Mouse (Mus musculus): ENCODE results near the gene Slc26a9. TPM values are rescaled to one million over a fixed set of nuclear protein-coding genes. Genes with fewer than 3 reads are reported as not detected.

Slc26a9 gene
- polyA plus RNA-seq, 1 experiment from 2014 or later = not detected

DNA sequence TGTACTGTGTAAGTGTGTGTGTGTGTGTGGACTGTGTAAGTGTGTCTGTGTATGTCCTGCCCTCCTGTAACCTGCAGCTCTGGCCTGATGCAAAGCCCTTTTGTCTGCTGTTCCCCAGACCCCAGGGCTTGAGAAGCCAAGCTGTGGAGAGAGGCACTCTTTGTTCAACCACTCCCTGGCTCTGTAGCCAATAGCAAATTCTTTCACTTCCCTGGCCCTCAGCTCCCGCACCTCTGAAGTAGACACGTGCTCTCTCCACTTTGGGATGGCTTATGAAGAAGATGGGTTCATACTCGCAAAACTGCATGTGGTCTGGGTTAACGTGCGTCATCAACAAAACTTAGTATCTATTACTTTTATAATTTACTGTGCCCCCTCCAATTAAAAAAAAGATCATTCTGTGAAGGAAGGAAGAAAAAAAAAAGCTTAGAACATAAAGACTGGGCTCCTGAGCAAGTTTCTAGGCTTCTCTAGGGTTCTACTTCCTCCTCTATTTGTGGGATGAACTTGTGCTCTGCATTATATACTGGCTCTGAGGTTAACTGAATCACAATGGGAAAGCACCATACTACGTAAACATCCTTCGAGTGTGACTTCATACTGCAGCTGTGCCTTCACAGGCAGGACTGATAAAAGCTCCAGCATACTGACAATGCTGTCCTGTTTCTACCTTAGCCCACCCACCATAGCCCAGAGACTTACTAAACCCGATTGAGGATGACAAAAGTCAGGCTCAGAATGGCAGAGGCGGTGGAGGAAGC lies 16.0 kb downstream of the Slc26a9 start:
- WGBS = 71% methylated on average over 9 of the region's 9 CpGs
- no peak overlapping the region for H3K4me3 ChIP-seq

DNA sequence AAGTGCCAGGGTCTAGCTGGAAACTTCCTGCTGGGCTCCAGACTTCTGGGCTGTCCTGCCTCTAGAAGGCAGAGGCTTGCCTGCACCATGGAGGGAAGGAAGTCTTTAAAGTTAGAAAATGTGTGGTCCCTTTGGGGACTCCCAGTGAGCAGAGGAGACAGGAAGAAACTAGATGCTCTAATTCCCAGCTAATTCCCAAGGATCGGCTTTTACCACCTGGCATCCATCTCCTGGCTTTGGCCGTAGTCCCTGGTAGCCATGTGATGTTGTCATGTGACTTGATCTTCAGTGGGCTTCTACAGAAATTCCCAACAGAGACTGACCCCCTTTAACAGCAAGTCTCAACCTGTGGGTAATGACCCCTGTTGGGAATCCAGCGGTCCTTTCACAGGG lies 16.6 kb downstream of the Slc26a9 start:
- no peak for ATAC-seq (ENCODE audit: low FRiP score, low read depth)
- H3K4me1 ChIP-seq = no peaks in the 10 kb centered on the region; the same call in 1 of the 2 replicates
- 65% methylated on average over 3 of the region's 3 CpGs for WGBS
- no peak overlapping the region for H3K9ac ChIP-seq
- H3K27ac ChIP-seq = no peak overlapping the region
- H3K27me3 ChIP-seq = no peaks in the 10 kb centered on the region
- no peak overlapping the region for H3K4me2 ChIP-seq (replicated peaks)
- no peaks in the 10 kb centered on the region for H3K9me3 ChIP-seq
- H3K36me3 ChIP-seq = no peaks in the 10 kb centered on the region
- H3K4me3 ChIP-seq = no peak overlapping the region

More for the DNA sequence above, 16.0 kb downstream of the Slc26a9 start:
- Histone ChIP-seq H3K9me3 (no peaks in the 10 kb centered on the region), H3K36me3 (no peaks in the 10 kb centered on the region), H3K27me3 (no peaks in the 10 kb centered on the region), H3K4me2 (replicated peaks) (no peak overlapping the region), H3K4me1 (no peaks in the 10 kb centered on the region), H3K27ac (no peak overlapping the region), H3K9ac (no peak overlapping the region)
- no peak for ATAC-seq (ENCODE audit: low FRiP score, low read depth)

DNA sequence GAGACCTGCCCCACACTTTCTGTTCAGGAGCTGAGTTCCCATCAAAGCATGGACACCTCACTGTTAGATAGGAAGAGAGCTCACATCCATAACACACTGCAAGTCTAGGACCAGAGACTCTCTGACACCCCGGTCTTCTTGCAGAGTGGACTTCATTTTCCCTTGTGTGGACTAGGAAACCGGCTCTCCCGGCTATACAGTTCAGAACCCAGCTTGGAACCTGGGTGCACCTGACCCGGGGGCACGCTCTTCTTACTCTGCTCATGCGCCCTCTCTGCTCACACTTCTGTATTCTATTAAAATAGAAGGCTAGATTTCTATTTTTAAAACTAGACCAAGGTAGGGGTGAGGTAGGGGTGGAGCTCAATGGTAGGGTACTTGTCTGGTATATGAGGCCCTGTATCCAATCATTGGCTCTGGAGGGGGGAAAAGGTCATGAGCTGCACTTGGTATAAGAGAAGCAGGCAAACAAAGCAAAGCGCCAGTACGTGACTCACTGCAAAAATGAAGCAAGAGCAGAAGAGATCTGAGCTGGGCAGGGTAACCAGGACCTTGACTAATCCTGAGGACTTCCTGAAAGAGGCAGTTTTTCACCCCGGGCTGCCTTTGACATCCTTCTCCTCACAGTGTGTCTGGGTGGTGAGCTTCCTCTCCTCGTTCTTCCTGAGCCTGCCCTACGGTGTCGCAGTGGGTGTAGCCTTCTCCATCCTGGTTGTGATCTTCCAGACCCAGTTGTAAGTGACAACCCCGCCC lies 17.4 kb downstream of the Slc26a9 start:
- ATAC-seq (ENCODE audit: low FRiP score, low read depth) = no peak
- 79% methylated on average over 13 of the region's 13 CpGs for WGBS
- no peak overlapping the region for H3K4me2 ChIP-seq (replicated peaks)

DNA sequence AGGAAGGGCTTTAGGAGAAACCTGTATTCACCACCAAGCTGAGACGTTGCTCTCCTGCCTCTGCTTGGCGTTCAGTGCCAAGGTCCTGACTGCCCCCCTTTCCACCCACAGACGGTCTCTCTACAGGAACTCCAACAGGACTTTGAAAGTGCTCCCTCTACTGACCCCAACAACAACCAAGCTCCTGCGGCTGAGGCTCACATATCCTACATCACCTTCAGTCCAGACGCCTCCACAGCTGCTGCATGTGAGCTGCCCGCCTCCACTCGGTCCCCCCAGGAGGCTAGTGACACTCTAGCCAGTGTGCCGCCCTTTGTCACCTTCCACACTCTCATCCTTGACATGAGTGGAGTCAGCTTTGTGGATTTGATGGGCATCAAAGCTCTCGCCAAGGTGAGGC lies 19.9 kb downstream of the Slc26a9 start:
- Histone ChIP-seq H3K4me3 (no peak overlapping the region), H3K36me3 (no peaks in the 10 kb centered on the region), H3K9ac (no peak overlapping the region), H3K9me3 (no peaks in the 10 kb centered on the region), H3K4me1 (peaks cover 5% of the 10 kb centered on the region; the same call in 1 of the 2 replicates), H3K27me3 (peaks cover 4% of the 10 kb centered on the region; the same call in 1 of the 2 replicates), H3K4me2 (replicated peaks) (no peak overlapping the region), H3K27ac (no peak overlapping the region)
- ATAC-seq (ENCODE audit: low FRiP score, low read depth) = no peak
- WGBS = 52% methylated on average over 9 of the region's 9 CpGs

More for the DNA sequence above, 17.4 kb downstream of the Slc26a9 start:
- Histone ChIP-seq H3K4me3 (no peak overlapping the region), H3K9ac (no peak overlapping the region), H3K36me3 (no peaks in the 10 kb centered on the region), H3K4me1 (no peaks in the 10 kb centered on the region; the same call in 1 of the 2 replicates), H3K27me3 (no peaks in the 10 kb centered on the region), H3K9me3 (no peaks in the 10 kb centered on the region), H3K27ac (no peak overlapping the region)

DNA sequence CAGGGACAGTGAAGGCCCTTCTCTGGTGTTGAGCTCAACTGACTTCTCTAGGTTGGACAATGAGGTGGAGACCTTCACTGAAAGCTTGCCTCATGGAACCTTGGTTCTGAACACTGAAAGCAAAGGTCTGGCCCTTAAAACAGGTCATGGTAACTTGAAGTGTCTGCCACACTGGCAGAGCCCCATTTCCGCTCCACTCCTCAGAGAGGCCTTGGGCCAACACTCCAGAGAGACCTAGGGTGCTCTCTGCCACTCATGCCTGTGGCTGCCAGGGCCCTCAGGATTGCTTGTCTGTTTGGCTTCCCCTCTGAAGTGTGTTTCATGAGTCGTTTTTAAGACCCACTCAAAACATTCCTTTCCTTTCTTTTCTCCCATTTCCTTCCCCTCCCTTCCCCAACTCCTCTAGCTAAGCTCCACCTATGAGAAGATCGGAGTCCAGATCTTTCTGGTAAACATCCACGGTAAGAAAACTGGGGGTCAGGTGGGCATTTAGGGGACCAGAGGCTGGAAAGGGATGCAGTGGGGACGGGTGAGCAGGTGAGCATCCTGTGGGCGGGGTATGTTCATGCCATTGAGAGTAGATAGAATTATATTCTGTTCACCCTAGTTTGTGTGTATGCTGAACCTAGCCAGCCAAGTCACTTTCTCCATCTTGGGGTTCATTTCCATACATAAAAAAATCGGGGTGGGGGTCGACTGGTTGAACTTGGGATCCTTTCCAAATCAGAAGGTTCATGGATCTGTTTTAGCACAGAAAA lies 20.9 kb downstream of the Slc26a9 start:
- Histone ChIP-seq H3K36me3 (no peaks in the 10 kb centered on the region), H3K4me2 (replicated peaks) (no peak overlapping the region), H3K27ac (no peak overlapping the region), H3K27me3 (peaks cover 4% of the 10 kb centered on the region; the same call in 1 of the 2 replicates), H3K4me1 (peaks cover 5% of the 10 kb centered on the region; the same call in 1 of the 2 replicates), H3K9ac (no peak overlapping the region), H3K4me3 (no peak overlapping the region), H3K9me3 (no peaks in the 10 kb centered on the region)
- no peak for ATAC-seq (ENCODE audit: low FRiP score, low read depth)
- 61% methylated on average over 8 of the region's 8 CpGs for WGBS

DNA sequence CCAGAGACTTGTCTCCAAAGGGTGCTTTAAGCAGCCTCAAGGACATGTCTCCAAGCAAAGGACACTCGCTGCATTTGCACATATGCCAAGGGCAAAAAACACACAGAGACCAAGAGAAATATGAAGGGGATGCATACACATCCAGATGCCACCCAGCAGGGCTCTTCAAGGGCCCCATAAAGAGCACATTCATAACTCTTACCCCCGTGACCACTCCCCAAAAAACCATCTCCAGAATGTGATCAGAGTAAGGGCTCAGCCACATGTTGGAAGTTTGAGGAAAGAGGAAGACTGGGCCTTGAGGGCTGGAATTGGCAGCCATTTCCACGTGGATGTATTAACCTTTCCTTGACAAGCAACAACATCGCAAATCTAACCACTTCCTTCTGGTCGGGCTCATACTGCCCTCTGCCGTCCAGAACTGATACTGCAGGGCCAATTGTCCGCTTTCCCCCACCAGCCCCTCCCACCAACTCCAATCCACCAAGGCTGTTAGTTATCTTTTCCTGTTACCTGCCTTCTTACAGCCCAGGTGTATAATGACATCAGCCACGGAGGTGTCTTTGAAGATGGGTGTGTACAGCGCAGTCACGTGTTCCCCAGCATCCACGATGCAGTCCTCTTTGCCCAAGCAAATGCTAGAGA lies 21.7 kb downstream of the Slc26a9 start:
- Histone ChIP-seq H3K4me3 (no peak overlapping the region), H3K4me1 (peaks cover 5% of the 10 kb centered on the region; the same call in 1 of the 2 replicates), H3K4me2 (replicated peaks) (no peak overlapping the region), H3K9ac (no peak overlapping the region), H3K27me3 (peaks cover 4% of the 10 kb centered on the region; the same call in 1 of the 2 replicates), H3K36me3 (no peaks in the 10 kb centered on the region), H3K27ac (no peak overlapping the region), H3K9me3 (no peaks in the 10 kb centered on the region)
- peak; percentile 18; the same call in 1 of the 2 replicates for ATAC-seq (ENCODE audit: low FRiP score, low read depth)
- 16% methylated on average over 11 of the region's 11 CpGs for WGBS

DNA sequence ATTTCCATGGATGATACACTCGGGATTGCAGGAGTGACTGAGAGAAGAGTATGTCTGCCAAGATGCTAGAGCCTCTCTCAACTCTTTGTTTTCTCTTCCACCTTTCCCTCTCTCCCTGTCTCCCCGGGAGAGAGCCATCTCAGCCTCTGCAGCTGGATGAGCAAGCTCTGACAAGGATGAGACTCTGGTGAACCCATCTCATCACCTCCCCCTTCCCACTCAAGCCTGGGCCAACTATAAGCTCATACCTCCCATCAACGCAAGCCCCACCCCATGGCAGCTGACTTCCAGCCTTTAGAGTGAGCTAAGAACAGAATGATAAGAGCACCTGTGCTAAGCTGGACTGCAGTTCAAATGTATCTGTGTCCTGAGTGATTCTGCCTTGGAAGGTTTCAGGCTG lies 25.5 kb downstream of the Slc26a9 start:
- 71% methylated on average over 3 of the region's 3 CpGs for WGBS
- no peak for ATAC-seq (ENCODE audit: low FRiP score, low read depth)
- Histone ChIP-seq H3K9ac (no peak overlapping the region), H3K27me3 (peaks cover 4% of the 10 kb centered on the region; the same call in 1 of the 2 replicates), H3K4me3 (no peak overlapping the region), H3K36me3 (no peaks in the 10 kb centered on the region), H3K4me2 (replicated peaks) (no peak overlapping the region), H3K4me1 (peaks cover 10% of the 10 kb centered on the region; the same call in 1 of the 2 replicates), H3K9me3 (no peaks in the 10 kb centered on the region), H3K27ac (no peak overlapping the region)

DNA sequence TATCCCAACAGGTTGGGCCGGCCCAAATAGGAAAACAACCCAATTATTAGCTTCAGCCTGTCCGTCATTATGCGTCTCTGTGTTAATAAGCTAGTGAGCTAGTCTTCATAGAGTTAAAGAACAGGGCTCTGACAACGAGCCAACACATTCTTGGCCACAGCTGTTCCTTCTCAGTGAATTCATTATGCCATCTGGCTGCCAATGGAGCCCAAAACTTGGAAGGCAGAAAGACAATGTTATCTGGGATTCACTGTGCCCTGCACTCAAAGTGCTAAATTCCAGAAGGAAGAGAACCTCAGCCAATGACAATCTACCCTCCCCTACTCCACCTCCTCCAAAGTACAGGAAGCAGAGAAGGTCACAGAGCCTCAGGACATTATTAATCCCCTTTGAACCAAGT lies 26.8 kb downstream of the Slc26a9 start:
- H3K4me3 ChIP-seq = no peak overlapping the region
- no peak overlapping the region for H3K27ac ChIP-seq
- WGBS = 47% methylated on average over 4 of the region's 4 CpGs
- peaks cover 10% of the 10 kb centered on the region; the same call in 1 of the 2 replicates for H3K4me1 ChIP-seq
- H3K9me3 ChIP-seq = no peaks in the 10 kb centered on the region
- ATAC-seq (ENCODE audit: low FRiP score, low read depth) = no peak
- H3K36me3 ChIP-seq = no peaks in the 10 kb centered on the region
- no peak overlapping the region for H3K9ac ChIP-seq
- H3K27me3 ChIP-seq = peaks cover 4% of the 10 kb centered on the region; the same call in 1 of the 2 replicates
- no peak overlapping the region for H3K4me2 ChIP-seq (replicated peaks)

DNA sequence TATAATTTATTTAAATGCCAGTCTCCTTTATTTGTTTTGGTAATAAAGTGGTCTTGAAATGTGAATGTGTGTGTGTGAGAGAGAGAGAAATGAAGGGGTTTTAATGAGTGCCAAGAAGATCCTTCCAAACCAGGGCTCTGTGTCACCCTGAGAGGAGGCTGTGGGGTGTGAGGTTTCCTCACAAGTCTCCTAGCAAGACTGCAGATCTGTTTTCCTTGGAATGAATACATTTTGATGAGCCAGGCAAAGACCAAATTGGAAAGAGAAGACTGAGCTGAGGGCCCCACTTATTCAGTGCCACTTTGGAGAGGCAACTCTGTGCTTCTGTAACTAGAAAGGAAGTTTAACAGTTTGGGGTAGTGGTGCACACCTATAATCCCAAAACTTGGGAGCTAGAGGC lies 27.6 kb downstream of the Slc26a9 start:
- ATAC-seq (ENCODE audit: low FRiP score, low read depth) = no peak
- Histone ChIP-seq H3K4me3 (no peak overlapping the region), H3K9ac (no peak overlapping the region), H3K27ac (no peak overlapping the region), H3K4me2 (replicated peaks) (no peak overlapping the region), H3K4me1 (peaks cover 10% of the 10 kb centered on the region; the same call in 1 of the 2 replicates), H3K27me3 (peaks cover 4% of the 10 kb centered on the region; the same call in 1 of the 2 replicates), H3K36me3 (no peaks in the 10 kb centered on the region), H3K9me3 (no peaks in the 10 kb centered on the region)

DNA sequence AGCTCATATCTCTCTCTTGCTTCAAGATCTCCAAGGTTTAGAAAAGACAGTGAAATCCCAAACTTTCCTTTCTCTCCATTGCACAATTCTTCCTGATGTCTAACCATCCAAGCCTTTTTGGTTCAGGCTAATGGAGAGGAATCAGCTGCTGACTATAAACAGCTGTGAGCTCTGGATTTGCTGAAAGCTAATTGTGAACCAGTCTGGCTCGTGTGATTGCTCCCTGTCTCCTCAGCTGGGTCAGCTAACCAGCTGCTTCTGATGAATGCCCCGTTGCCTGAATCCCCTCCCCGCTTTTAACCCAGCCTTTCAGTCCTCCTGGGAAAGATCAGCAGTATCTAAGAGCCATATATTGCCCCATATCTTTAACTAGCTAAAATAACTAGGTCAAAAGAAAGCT lies 50.8 kb downstream of the Slc26a9 start:
- 10% methylated on average over 3 of the region's 3 CpGs for WGBS
- no peak for ATAC-seq (ENCODE audit: low FRiP score, low read depth)
- no peaks in the 10 kb centered on the region for H3K36me3 ChIP-seq
- no peak overlapping the region for H3K9ac ChIP-seq
- no peak overlapping the region for H3K27ac ChIP-seq
- H3K9me3 ChIP-seq = no peaks in the 10 kb centered on the region
- no peak overlapping the region for H3K4me3 ChIP-seq
- H3K27me3 ChIP-seq = no peaks in the 10 kb centered on the region
- no peak overlapping the region for H3K4me2 ChIP-seq (replicated peaks)
- H3K4me1 ChIP-seq = peaks cover 14% of the 10 kb centered on the region

DNA sequence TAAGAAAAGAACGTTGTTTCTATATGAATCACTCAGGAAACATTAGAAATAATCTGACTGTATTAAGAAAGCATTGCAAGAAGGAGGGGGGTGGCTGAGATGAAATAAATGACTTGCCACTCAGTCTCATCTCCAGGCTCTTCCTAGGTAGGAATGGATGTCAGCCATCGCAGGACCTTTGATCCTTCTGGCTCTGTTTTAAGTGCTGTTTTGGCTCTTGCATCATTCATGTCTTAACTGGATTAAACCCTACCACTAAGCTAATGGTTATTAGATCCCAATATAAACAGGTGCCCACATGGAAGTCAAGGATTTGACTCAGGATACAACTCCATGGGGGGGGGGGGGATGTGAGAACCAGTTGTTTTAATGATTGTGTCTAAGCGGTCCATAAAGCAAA lies 51.3 kb downstream of the Slc26a9 start:
- H3K36me3 ChIP-seq = no peaks in the 10 kb centered on the region
- no peak overlapping the region for H3K4me3 ChIP-seq
- no peak overlapping the region for H3K27ac ChIP-seq
- no peaks in the 10 kb centered on the region for H3K9me3 ChIP-seq
- H3K9ac ChIP-seq = no peak overlapping the region
- H3K4me1 ChIP-seq = peaks cover 14% of the 10 kb centered on the region
- H3K27me3 ChIP-seq = no peaks in the 10 kb centered on the region
- ATAC-seq (ENCODE audit: low FRiP score, low read depth) = no peak
- no peak overlapping the region for H3K4me2 ChIP-seq (replicated peaks)
- WGBS = 68% methylated on average over 3 of the region's 3 CpGs
